Mouse (Mus musculus) heart, embryonic 11.5 days (tissue): ENCODE results near the gene Rnf31. TPM values are rescaled to one million over a fixed set of nuclear protein-coding genes. Genes with fewer than 3 reads are reported as not detected.
A peak's percentile ranks its signal among the peaks of the same experiment; 100 is the strongest.

Experiments
- ATAC-seq: fragments of 200-750 bp; cut with Nextera tagmentation; replicated peaks from 2 replicates; pipeline ENCODE4 v1.8.0; 2017; ENCODE audit warnings: moderate library complexity; ENCODE audit not compliant: insufficient number of reproducible peaks, low FRiP score, low TSS enrichment
- H3K27ac ChIP-seq: fragments of 300-500 bp; sonication (generic); 2 replicates; pipeline ENCODE4 v1.5.1; 2014; ENCODE audit warnings: mild to moderate bottlenecking, low read depth, low read length
- H3K27me3 ChIP-seq: fragments of 300-500 bp; sonication (generic); 2 replicates; pipeline ENCODE4 v1.6.1; 2014; ENCODE audit warnings: mild to moderate bottlenecking, low read length, mixed read lengths; ENCODE audit not compliant: control insufficient read depth, insufficient read depth
- H3K36me3 ChIP-seq: fragments of 300-500 bp; sonication (generic); 2 replicates; pipeline ENCODE4 v1.6.1; 2014; ENCODE audit warnings: mild to moderate bottlenecking, low read length, moderate library complexity, mixed read lengths; ENCODE audit not compliant: control insufficient read depth, insufficient read depth
- H3K4me1 ChIP-seq: fragments of 300-500 bp; sonication (generic); 2 replicates; pipeline ENCODE4 v1.6.1; 2014; ENCODE audit warnings: low read length; ENCODE audit not compliant: control insufficient read depth, insufficient read depth
- H3K4me2 ChIP-seq: fragments of 300-500 bp; sonication (generic); 2 replicates; pipeline ENCODE4 v1.6.1; 2014; ENCODE audit warnings: mild to moderate bottlenecking, moderate library complexity
- H3K4me3 ChIP-seq: fragments of 300-500 bp; sonication (generic); 2 replicates; pipeline ENCODE4 v1.5.1; 2014; ENCODE audit warnings: low read depth, low read length
- H3K9ac ChIP-seq: fragments of 300-500 bp; sonication (generic); 2 replicates; pipeline ENCODE4 v1.6.1; 2014; ENCODE audit warnings: mild to moderate bottlenecking, low read depth, low read length, moderate library complexity
- H3K9me3 ChIP-seq: fragments of 300-500 bp; sonication (generic); replicated peaks from 2 replicates; pipeline ENCODE4 v1.6.1; 2016; ENCODE audit warnings: low read length; ENCODE audit not compliant: control insufficient read depth
- WGBS: fragments of 180-500 bp; shearing (Covaris S2); extraction: QIAGEN DNeasy Blood & Tissue Kit; methylation state at CpG from one replicate; pipeline ENCODE4 v1.1.7; 2014; ENCODE audit not compliant: insufficient replicate concordance; 5-methylcytosine and 5-hydroxymethylcytosine counted together
- polyA plus RNA-seq: library from polyadenylated mRNA; unstranded; fragments of >200 nt; fragmentation: Nextera tagmentation; extraction: Ambion mirVana; gene quantifications from 2 replicates; pipeline ENCODE4 v1.2.1, GENCODE M21; 2014

Gene Rnf31
- polyA plus RNA-seq, 1 experiment from 2014 or later, result 13.0 TPM

DNA sequence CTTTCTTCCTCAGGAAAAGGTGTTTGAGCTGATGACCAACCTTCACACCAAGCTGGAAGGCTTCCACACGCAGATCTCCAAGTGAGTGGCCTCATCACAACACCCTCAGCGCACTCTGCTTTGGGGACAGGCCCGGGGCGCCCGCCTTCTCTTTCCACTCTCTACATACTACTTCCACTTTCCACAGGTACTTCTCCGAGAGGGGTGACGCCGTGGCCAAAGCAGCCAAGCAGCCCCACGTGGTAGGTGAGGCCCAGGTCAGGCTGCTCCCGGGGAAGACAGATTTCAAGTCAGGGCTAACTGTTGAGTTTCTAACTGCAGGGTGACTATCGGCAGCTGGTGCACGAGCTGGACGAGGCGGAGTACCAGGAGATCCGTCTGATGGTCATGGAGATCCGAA is 10.8 kb upstream of the Rnf31 start:
- H3K27me3 ChIP-seq, result no peaks in the 10 kb centered on the region
- no peak overlapping the region for H3K4me3 ChIP-seq
- no peak overlapping the region for H3K9ac ChIP-seq
- no peak overlapping the region for H3K27ac ChIP-seq
- H3K9me3 ChIP-seq, result no peaks in the 10 kb centered on the region
- WGBS, result 91% methylated on average over 16 of the region's 16 CpGs
- no peak overlapping the region for H3K4me2 ChIP-seq
- H3K4me1 ChIP-seq, result peaks cover 25% of the 10 kb centered on the region
- ATAC-seq, result no peak
- H3K36me3 ChIP-seq, result peaks cover 9% of the 10 kb centered on the region; the same call in 1 of the 2 replicates

DNA sequence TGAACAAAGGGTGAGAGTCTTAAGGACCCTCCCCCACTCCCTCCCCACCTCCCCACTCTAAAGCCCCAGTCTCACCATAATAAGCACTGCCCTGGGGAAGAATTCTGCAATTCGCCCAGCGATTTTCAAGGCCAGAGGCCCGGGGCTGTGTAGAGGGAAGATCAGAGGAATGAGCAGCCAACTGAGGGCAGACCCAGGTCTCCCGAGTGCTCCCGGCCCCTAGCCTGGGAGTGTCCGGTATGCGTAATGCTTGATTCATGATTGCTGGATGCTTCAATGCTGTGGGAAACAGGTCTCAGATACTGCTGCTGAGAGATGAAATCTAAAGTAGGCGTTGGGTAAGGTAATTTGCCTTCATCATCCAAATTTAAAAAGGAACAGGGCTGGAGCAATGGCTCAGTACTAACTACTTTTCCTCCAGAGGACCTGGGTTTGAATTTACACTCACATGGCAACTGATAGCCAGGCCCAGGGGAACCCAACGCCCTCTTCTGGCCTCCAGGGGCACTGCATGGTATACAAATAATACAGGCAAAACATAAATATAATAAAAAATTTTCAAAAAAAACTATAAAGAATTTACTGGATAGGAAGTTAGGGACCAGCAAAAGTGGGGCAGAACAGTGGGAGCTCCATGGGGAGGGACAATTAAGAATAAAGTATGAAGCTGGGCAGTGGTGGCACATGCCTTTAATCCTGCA is 9.4 kb upstream of the Rnf31 start:
- 76% methylated on average over 9 of the region's 9 CpGs for WGBS
- no peaks in the 10 kb centered on the region for H3K9me3 ChIP-seq

GRCm38 (mm10) chr14:55584303-55584701 is 7.2 kb upstream of the Rnf31 start:
- Histone ChIP-seq H3K4me1 (0 out of 2 replicates have a peak, but pooled peaks cover 9% of the 10 kb centered on the region), H3K9me3 (no peaks in the 10 kb centered on the region), H3K27ac (peak overlapping the region; percentile 64), H3K9ac (peak overlapping the region; percentile 74), H3K4me2 (peak overlapping the region; percentile 75), H3K36me3 (peaks cover 11% of the 10 kb centered on the region; the same call in 1 of the 2 replicates), H3K4me3 (peak overlapping the region; percentile 51), H3K27me3 (no peaks in the 10 kb centered on the region)
- 34% methylated on average over 5 of the region's 5 CpGs for WGBS
- ATAC-seq, result no peak

More for the DNA sequence above, 9.4 kb upstream of the Rnf31 start:
- no peak overlapping the region for H3K4me2 ChIP-seq
- no peak for ATAC-seq
- no peak overlapping the region for H3K9ac ChIP-seq
- H3K4me1 ChIP-seq, result peaks cover 18% of the 10 kb centered on the region
- H3K4me3 ChIP-seq, result no peak overlapping the region
- no peaks in the 10 kb centered on the region for H3K27me3 ChIP-seq
- H3K27ac ChIP-seq, result no peak overlapping the region
- H3K36me3 ChIP-seq, result peaks cover 10% of the 10 kb centered on the region; the same call in 1 of the 2 replicates

DNA sequence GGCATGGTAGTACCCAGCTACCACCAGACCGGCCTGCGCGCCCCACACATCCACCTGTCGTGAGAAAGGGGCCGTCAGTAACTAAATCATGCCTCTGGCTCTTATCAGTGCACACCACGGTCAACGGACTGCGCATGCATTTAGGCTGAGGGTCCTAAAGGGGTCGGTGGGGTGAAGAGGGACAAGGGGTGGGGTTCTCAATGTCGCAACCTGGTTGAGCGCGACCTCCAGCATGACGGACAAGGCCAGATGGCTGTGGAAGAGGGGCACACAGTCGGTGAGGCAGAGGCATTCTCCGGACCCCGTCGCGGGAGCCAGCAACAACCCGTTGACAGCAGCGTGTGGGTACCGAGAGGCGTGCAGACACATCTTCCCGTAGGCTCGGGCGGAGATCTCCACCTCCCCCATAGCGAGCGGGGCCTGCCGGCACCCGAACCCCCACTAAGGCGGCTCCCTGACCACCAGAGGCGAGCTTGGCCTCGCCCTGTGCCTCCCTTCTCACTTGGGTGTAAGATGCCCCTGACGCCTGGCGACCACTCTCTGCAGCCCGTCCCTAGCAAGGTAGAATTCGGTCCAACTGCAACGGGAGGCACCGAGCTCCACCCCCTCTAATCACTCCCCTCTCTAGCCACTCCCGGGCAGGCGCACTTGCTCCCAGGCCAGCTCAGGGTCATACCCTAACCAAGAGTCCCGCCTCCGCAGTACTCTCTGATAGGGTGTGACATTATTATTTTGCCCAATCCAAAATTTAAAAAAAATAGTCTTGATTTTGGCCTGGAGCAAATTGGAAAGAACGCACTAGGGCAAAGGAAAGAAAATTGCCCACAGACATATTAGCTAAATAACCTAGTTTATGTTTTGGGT is 6.6 kb upstream of the Rnf31 start, which contains the start of gene Emc9:
Emc9 (minus strand) TSS at position 601 of the 864 bp plus-strand sequence.
- Histone ChIP-seq H3K4me2 (peak within 1 kb of the TSS; percentile 75), H3K9ac (peak within 1 kb of the TSS; percentile 74), H3K36me3 (peaks cover 9% of the 10 kb centered on the region; the same call in 1 of the 2 replicates), H3K27me3 (no peaks in the 10 kb centered on the region), H3K9me3 (no peaks in the 10 kb centered on the region), H3K4me3 (peak within 1 kb of the TSS; percentile 51), H3K4me1 (peaks cover 12% of the 10 kb centered on the region), H3K27ac (peak within 1 kb of the TSS; percentile 64)
- WGBS, result 3% methylated on average over 43 of the region's 43 CpGs
- ATAC-seq, result peak; percentile 86

- Histone ChIP-seq H3K36me3 (peaks cover 4% of the 10 kb centered on the region; the same call in 1 of the 2 replicates), H3K9ac (peak overlapping the region; percentile 7; the same call in 1 of the 2 replicates), H3K4me2 (peak overlapping the region; percentile 75), H3K27me3 (no peaks in the 10 kb centered on the region), H3K9me3 (no peaks in the 10 kb centered on the region), H3K27ac (peak overlapping the region; percentile 64), H3K4me3 (peak overlapping the region; percentile 51), H3K4me1 (peaks cover 15% of the 10 kb centered on the region)
- WGBS, result 51% methylated on average over 6 of the region's 6 CpGs
- ATAC-seq, result no peak
These were observed 5.9 kb upstream of the Rnf31 start for GRCm38 (mm10) chr14:55585566-55585960.

GRCm38 (mm10) chr14:55586149-55586548 is 5.4 kb upstream of the Rnf31 start:
- Histone ChIP-seq H3K27me3 (no peaks in the 10 kb centered on the region), H3K27ac (peak overlapping the region; percentile 64), H3K36me3 (0 out of 2 replicates have a peak, but pooled peaks cover 2% of the 10 kb centered on the region), H3K9me3 (no peaks in the 10 kb centered on the region), H3K4me1 (peaks cover 15% of the 10 kb centered on the region), H3K9ac (peak overlapping the region; percentile 7; the same call in 1 of the 2 replicates), H3K4me2 (no peak overlapping the region), H3K4me3 (no peak overlapping the region)
- no peak for ATAC-seq
- WGBS, result 70% methylated on average over 2 of the region's 2 CpGs

- Histone ChIP-seq H3K9me3 (no peaks in the 10 kb centered on the region), H3K4me1 (peaks cover 28% of the 10 kb centered on the region), H3K4me2 (no peak overlapping the region), H3K9ac (no peak overlapping the region), H3K36me3 (peaks cover 4% of the 10 kb centered on the region; the same call in 1 of the 2 replicates), H3K27me3 (no peaks in the 10 kb centered on the region), H3K4me3 (no peak overlapping the region), H3K27ac (no peak overlapping the region)
- ATAC-seq, result no peak
- WGBS, result 90% methylated on average over 5 of the region's 5 CpGs
These were observed 2.2 kb upstream of the Rnf31 start for GRCm38 (mm10) chr14:55589271-55589670.

GRCm38 (mm10) chr14:55589771-55590448 is 1.6 kb upstream of the Rnf31 start:
- no peak for ATAC-seq
- peaks cover 9% of the 10 kb centered on the region for H3K36me3 ChIP-seq
- WGBS, result 79% methylated on average over 11 of the region's 11 CpGs
- H3K4me3 ChIP-seq, result peak overlapping the region; percentile 78
- H3K27me3 ChIP-seq, result no peaks in the 10 kb centered on the region
- H3K27ac ChIP-seq, result peak overlapping the region; percentile 98; the same call in 1 of the 2 replicates
- H3K9ac ChIP-seq, result peak overlapping the region; percentile 85; the same call in 1 of the 2 replicates
- H3K9me3 ChIP-seq, result no peaks in the 10 kb centered on the region
- H3K4me1 ChIP-seq, result peaks cover 23% of the 10 kb centered on the region
- H3K4me2 ChIP-seq, result peak overlapping the region; percentile 98
